Mouse (Mus musculus) gastrocnemius, postnatal 10 days (tissue): ENCODE measurements around the gene Ptpra. TPM values are rescaled to one million over a fixed set of nuclear protein-coding genes. Genes with fewer than 3 reads are reported as not detected.
"Not testable (repeated sequence)": the region's sequence is repeated elsewhere in the genome, so short reads cannot be mapped to it uniquely, and the experiment has no call there.

Experiments
- DNase-seq: peaks from one replicate; pipeline ENCODE4 v3.0.0; 2021; ENCODE audit warnings: mixed read lengths
- total RNA-seq, 2 experiments: library from RNA; stranded (reverse); gene quantifications; 2 replicates each; pipeline ENCODE4 v1.2.3; 2021

The Ptpra gene
- total RNA-seq, 2 experiments from 2014 or later = 42.2 to 49.9 TPM

DNA sequence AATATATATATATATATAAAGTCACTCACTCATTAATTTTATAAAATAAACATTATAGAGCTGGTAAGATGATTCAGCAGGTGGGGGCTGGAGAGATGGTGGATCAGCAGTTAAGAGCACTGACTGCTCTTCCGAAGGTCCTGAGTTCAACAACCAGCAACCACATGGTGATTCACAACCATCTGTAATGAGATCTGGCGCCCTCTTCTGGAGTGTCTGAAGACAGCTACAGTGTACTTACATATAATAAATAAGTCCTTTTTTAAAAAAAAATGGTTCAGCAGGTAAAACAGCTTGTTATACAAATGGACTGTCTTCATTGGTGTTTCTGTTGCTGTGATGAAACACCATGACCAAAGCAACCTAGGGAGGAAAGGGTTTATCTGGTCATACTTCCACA is 107.9 kb downstream of the Ptpra start:
- DNase-seq = no peak

DNA sequence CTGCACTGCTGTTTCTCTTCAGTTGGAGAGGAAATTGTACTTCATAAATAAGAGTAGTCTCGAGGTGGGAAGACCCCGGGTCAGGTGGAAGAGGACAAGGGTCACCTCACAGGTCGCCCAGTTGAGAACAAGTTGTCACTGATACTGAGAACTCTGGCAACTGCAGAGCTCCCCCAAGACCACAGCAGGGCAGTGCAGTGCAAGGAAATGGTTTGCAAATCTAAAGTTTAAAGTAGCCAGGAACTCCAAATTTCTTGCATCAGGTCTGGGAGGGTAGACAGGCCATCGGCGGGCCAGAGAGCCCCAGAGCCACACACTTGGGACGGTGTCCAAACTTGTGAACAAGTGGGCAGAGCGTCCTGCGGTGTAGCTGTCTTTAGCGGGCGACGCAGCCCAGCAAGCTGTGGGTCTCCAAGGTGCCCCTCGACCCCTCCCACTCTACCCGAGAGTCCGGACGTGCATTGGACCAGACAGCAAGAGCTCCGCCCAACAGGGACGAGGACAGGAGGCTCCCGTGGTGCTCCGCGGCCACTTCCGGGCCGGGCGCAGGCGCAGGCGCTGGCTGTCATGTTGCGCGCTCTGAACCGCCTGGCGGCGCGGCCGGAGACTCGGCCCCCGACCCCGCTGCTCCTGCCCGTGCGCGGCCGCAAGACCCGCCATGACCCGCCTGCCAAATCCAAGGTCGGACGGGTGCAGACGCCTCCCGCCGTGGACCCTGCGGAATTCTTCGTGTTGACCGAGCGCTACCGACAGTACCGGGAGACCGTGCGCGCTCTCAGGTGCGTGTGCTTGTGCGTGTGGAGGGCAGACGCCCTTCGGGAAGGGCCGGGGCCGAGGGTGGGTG is 113.4 kb downstream of the Ptpra start, which contains the start of gene Mrps26:
TSS of gene Mrps26 (plus strand) at position 531 of the 844 bp plus-strand sequence.
- peak; percentile 87 for DNase-seq

- DNase-seq = peak; percentile 34
Observed at GRCm38 (mm10) chr2:130564063-130564462, 114.0 kb downstream of the Ptpra start.

DNA sequence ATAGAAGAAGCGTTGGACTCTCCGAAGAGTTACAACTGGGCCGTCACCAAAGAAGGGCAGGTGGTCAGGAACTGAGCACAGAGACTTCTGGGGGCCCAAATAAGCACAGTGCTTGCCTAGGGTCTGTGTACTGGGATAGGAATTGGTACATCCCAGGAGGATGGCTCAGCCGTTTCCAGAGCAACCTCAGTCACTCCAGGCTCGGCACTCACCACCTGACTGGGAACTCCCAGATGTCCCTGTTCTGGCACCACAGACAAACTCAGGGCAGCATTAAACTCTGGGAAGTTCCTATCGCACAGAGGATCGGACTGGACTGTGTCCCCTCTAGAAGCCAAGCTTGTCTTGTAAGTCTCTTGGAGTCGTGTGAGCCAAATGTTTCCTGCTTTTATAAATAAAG is 114.9 kb downstream of the Ptpra start:
- no peak for DNase-seq

DNA sequence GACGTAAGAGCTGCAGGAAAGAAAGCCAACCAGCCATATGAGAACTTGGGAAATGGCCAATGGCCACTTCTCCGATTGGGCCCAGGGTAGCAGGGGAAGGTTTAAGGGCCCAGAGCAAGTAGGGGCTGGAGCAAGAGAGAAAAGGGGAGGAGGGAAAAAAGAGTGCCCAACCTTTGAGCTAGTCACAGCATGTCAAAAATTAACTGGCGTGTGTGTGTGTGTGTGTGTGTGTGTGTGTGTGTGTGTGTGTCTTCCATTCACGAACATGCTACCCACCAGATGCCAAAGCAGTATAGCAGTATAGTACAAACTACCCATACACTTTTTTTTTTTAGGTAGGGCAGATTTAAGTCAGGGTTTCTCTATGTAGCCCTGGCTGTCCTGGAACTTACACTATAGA is 118.8 kb downstream of the Ptpra start:
- no peak for DNase-seq

- DNase-seq = no peak
Observed at GRCm38 (mm10) chr2:130569926-130570325, 119.8 kb downstream of the Ptpra start.

- no peak for DNase-seq
Observed at GRCm38 (mm10) chr2:130574960-130575359, 124.9 kb downstream of the Ptpra start.

- DNase-seq = no peak
Observed at GRCm38 (mm10) chr2:130575873-130576272, 125.8 kb downstream of the Ptpra start, which contains the start of gene Oxt. Oxt (plus strand) TSS chr2:130576173.

DNA sequence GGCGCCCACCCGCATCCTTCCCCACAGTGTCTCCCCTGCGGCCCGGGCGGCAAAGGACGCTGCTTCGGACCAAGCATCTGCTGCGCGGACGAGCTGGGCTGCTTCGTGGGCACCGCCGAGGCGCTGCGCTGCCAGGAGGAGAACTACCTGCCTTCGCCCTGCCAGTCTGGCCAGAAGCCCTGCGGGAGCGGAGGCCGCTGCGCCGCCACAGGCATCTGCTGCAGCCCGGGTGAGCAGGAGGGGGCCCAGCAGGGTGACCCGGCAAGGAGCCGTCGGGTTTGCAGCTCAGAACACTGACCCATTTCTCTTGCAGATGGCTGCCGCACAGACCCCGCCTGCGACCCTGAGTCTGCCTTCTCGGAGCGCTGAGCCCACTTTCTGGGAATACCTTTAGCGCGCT is 126.5 kb downstream of the Ptpra start:
- not testable (repeated sequence) for DNase-seq

GRCm38 (mm10) chr2:130577021-130577420 is 126.9 kb downstream of the Ptpra start:
- DNase-seq = no peak

DNA sequence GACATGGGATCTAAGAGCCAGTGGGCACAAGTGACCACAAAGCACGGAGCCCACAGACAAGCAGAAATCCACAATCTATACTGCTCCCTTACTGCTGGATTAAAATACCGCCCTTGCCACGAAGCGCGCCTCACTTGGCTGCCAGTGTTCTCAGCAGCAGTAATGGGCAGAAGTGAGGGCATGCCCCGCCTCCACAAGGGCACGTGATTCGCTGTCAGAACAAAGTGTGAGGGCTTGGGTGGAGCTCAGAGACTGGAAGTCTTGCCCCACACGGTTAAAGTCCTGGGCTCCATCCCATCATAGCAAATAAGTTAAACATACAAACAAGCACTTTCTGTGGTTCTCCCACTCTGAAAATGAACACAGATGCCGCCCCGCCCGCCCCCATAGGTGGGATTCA is 127.6 kb downstream of the Ptpra start:
- no peak for DNase-seq

- DNase-seq = peak; percentile 57
Observed at GRCm38 (mm10) chr2:130578148-130578547, 128.1 kb downstream of the Ptpra start.

DNA sequence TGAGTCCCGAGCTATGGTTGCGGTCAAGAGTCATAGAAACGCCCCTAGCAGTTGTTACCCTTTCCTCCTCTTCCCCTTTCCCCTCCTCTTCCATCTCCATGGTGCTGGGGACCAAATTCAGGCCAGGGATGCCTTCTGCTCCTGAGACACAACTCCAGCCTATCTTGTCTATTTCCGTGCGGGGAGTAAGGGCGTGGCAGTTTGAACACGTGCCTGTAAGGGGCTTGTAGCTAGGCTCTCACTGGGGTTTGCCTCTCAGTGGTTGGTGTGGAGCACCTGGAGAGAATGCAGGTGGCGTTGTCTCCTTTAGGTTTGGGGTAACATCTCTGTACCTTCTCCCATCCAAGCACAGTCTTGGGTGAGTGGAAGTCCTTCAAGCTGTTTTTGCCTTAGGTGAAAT is 129.7 kb downstream of the Ptpra start:
- no peak for DNase-seq

- no peak for DNase-seq
Observed at GRCm38 (mm10) chr2:130581201-130581600, 131.1 kb downstream of the Ptpra start.

DNA sequence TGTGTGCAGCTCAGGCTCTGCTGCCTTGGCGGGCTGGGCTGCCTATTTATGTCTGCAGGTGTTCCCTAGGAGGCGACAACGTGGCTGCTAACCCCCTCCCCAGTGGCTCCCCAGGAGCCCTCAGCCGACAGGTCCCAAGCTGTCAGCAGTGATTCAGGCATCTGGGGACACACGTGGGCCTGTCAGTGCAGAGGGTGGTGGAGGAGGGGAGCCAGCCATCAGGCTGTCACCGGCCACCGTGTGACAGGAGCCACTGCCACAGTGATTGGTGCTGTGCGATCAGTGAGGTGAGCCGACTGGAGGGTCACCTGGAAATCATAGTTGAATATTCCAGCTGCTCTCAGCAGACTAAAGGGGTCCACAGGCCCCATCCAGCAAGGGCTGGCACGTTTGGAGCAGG is 132.5 kb downstream of the Ptpra start, which contains the start of gene Avp:
TSS of gene Avp (minus strand) at position 3 of the 400 bp plus-strand sequence.
- DNase-seq = no peak

- no peak for DNase-seq
Observed at GRCm38 (mm10) chr2:130583902-130584560, 134.0 kb downstream of the Ptpra start.

DNA sequence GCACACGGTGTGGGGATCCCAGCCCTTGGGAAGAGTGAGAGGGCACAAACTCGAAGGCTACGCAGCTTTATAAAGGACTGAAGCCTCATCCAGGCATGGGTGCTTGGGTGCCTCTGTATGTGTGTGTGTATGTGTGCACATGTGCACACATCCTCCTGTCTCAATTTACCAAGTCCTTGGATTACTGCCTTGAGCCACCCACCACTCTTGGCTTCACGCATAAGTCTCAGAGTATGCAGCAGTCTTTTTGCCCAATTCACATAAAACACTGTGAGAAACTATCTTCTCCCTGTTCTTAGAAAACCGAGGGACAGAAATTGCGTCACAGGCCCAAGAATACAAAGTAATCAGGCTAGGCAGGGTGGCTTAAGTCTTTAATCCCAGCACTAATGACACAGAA is 135.9 kb downstream of the Ptpra start:
- no peak for DNase-seq

DNA sequence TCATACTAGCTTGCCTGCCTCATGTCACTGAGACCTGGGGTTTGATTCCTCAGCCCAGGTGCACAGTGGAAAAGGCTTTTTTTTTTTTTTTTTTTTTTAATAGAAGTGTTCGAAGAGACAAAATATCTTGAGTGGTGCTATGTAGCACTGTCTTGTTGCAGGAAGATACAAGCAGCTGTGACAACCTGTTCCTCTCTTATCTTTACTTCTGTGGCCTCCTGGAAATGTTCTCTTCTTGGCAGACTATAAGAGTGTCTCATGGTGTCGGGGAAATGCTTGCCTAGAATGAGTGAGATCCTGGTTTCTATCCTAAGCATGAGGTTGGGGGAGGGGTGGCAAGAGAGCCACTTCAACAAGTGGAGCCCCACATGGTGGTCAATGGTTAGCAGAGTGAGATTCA is 138.3 kb downstream of the Ptpra start:
- DNase-seq = no peak

- DNase-seq = no peak
Observed at GRCm38 (mm10) chr2:130589157-130589556, 139.1 kb downstream of the Ptpra start.

DNA sequence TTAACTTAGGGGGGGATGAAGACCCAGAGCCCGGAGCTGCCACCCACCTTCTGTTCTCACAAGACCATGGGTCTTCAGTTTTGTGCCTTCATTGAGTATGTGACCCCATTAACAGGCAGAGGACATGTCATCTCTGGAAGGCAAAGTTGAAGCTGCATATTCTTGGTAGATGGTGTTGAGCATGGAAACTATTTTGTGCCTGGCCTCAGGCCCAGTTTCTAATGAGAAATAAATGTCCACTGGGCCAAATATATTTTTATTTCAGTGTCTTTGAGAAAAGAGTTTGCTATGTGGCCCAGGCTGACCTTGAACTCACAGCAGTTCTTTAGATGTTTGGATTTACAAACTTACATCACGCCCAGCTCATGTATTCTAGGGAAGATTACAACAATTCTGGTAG is 139.7 kb downstream of the Ptpra start:
- DNase-seq = no peak

- DNase-seq = no peak
Observed at GRCm38 (mm10) chr2:130591016-130591415, 140.9 kb downstream of the Ptpra start.

DNA sequence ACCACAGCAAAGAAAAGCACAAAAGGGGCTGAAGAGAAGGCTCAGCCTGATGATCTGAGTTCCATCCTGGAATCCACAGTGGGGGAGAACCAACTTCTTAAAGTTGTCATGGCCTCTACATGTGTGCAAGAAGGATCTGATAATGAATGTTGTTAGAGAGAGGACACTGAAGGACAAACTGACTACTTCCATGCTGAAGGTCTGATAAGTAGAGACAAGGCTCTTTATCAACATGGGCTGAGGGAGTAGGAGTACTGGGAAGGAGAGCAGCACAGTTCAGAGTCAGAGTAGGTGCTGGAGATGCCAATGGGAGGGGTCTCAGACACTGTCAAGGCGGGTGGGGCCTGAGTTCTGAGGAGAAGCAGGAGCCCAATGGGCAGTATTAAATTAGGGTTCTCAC is 145.5 kb downstream of the Ptpra start:
- no peak for DNase-seq

- DNase-seq = no peak
Observed at GRCm38 (mm10) chr2:130597601-130598010, 147.5 kb downstream of the Ptpra start.

- DNase-seq = no peak
Observed at GRCm38 (mm10) chr2:130598399-130598798, 148.3 kb downstream of the Ptpra start.
